Mouse (Mus musculus): ENCODE results near the gene Sarm1.

The Sarm1 gene

GRCm38 (mm10) chr11:78512025-78512957 is 14.7 kb upstream of the Sarm1 start, which contains the start of the genes Tmem199 and Poldip2:
Gene Tmem199, minus strand, starts transcription at chr11:78512172.
Gene Poldip2, plus strand, starts transcription at chr11:78512193.
- peak; percentile 81 to 83 for DNase-seq (ENCODE audit: low spot score in 2 of 2)

GRCm38 (mm10) chr11:78509148-78509547 is 11.6 kb upstream of the Sarm1 start:
- DNase-seq (ENCODE audit: low spot score in 2 of 2), result no peak

- DNase-seq (ENCODE audit: low spot score in 2 of 2), result no peak
Measured at GRCm38 (mm10) chr11:78505430-78505829, 7.9 kb upstream of the Sarm1 start.

GRCm38 (mm10) chr11:78502909-78503650 is 5.5 kb upstream of the Sarm1 start, which contains the start of gene Sebox:
Gene Sebox, plus strand, starts transcription at chr11:78503447.
- DNase-seq (ENCODE audit: low spot score in 2 of 2), result no peak

GRCm38 (mm10) chr11:78501529-78501928 is 4.0 kb upstream of the Sarm1 start:
- no peak for DNase-seq (ENCODE audit: low spot score in 2 of 2)

GRCm38 (mm10) chr11:78500623-78501202 is 3.2 kb upstream of the Sarm1 start:
- DNase-seq (ENCODE audit: low spot score in 2 of 2), result no peak

- no peak for DNase-seq (ENCODE audit: low spot score in 2 of 2)
Measured at GRCm38 (mm10) chr11:78499543-78499942, 2.0 kb upstream of the Sarm1 start.

- no peak for DNase-seq (ENCODE audit: low spot score in 2 of 2)
Measured at GRCm38 (mm10) chr11:78499004-78499403, 1.4 kb upstream of the Sarm1 start, which contains the start of gene Vtn. Gene Vtn, plus strand, starts transcription at chr11:78499091.

- peak in 1 of 2 experiments; percentile 51 for DNase-seq (ENCODE audit: low spot score in 2 of 2)
Measured at GRCm38 (mm10) chr11:78497071-78497541, 448 bp downstream of the Sarm1 start.

- no peak for DNase-seq (ENCODE audit: low spot score in 2 of 2)
Measured at GRCm38 (mm10) chr11:78495904-78496303, 1.6 kb downstream of the Sarm1 start.

- DNase-seq (ENCODE audit: low spot score in 2 of 2), result peak in 1 of 2 experiments; percentile 56
Measured at GRCm38 (mm10) chr11:78490781-78491241, 6.7 kb downstream of the Sarm1 start.

GRCm38 (mm10) chr11:78488168-78488567 is 9.4 kb downstream of the Sarm1 start:
- peak; percentile 52 to 76 for DNase-seq (ENCODE audit: low spot score in 2 of 2)

GRCm38 (mm10) chr11:78483639-78484038 is 13.9 kb downstream of the Sarm1 start:
- no peak for DNase-seq (ENCODE audit: low spot score in 2 of 2)

GRCm38 (mm10) chr11:78475289-78475688 is 22.3 kb downstream of the Sarm1 start:
- DNase-seq (ENCODE audit: low spot score in 2 of 2), result no peak

GRCm38 (mm10) chr11:78471326-78472103 is 26.0 kb downstream of the Sarm1 start:
- no peak for DNase-seq (ENCODE audit: low spot score in 2 of 2)

GRCm38 (mm10) chr11:78467932-78468331 is 29.6 kb downstream of the Sarm1 start:
- no peak for DNase-seq (ENCODE audit: low spot score in 2 of 2)

GRCm38 (mm10) chr11:78467515-78467914 is 30.0 kb downstream of the Sarm1 start:
- no peak for DNase-seq (ENCODE audit: low spot score in 2 of 2)

- DNase-seq (ENCODE audit: low spot score in 2 of 2), result no peak
Measured at GRCm38 (mm10) chr11:78466242-78466912, 31.2 kb downstream of the Sarm1 start.

- peak; percentile 69 to 73 for DNase-seq (ENCODE audit: low spot score in 2 of 2)
Measured at GRCm38 (mm10) chr11:78465568-78466180, 31.9 kb downstream of the Sarm1 start, which contains the start of gene Slc46a1. Gene Slc46a1, plus strand, starts transcription at chr11:78465697.

GRCm38 (mm10) chr11:78465116-78465515 is 32.4 kb downstream of the Sarm1 start:
- DNase-seq (ENCODE audit: low spot score in 2 of 2), result no peak
